In the genomic region with DNA sequence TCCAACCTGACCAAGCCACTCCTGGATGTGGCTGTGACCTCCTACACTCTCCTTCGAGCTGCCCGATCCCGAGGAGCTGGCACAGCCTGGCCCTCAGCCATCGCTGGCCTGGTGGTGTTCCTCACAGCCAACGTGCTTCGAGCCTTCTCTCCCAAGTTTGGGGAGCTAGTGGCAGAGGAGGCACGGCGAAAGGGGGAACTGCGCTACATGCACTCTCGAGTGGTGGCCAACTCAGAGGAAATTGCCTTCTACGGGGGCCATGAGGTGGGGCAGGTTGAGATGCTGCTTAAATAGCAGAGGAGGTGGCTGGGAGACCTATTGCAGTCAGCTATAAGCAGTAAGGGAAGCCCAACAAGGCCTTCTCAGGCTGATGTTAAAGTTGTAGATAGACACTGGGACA, we compare ENCODE assay signal across 8 mouse cellular contexts. TPM values are rescaled to one million over a fixed set of nuclear protein-coding genes. Genes with fewer than 3 reads are reported as not detected.
DNase-seq lines count a peak whose midpoint lies in the region; ATAC-seq and TF ChIP-seq lines count a peak whose summit lies in the region.

No protein-coding gene starts in this region.

- H3K36me3 ChIP-seq in testis, adult 2 months (ENCODE audit: control insufficient read depth, insufficient read depth, low read length): no peaks in the 10 kb centered on the region
- peaks cover 18% of the 10 kb centered on the region for H3K36me3 ChIP-seq in forebrain, embryonic 10.5 days (replicated peaks)
- no peaks in the 10 kb centered on the region for H3K36me3 ChIP-seq in midbrain, postnatal 0 days (ENCODE audit: insufficient read depth, low read length)

- peak overlapping the region; percentile 91 for H3K4me3 ChIP-seq in testis, adult 2 months (ENCODE audit: control insufficient read depth, low read depth, low read length)
- peak overlapping the region; percentile 61 for H3K4me3 ChIP-seq in forebrain, embryonic 10.5 days
- peak overlapping the region; percentile 45 for H3K4me3 ChIP-seq in midbrain, postnatal 0 days (ENCODE audit: low read depth, low read length)

- H3K27ac ChIP-seq in testis, adult 2 months (ENCODE audit: control insufficient read depth, insufficient read depth, low read depth, low read length): peak overlapping the region; percentile 57
- H3K27ac ChIP-seq in forebrain, embryonic 10.5 days: peak overlapping the region; percentile 48; the same call in 1 of the 2 replicates
- no peak overlapping the region for H3K27ac ChIP-seq in midbrain, postnatal 0 days (ENCODE audit: low read depth, low read length)

- H3K9ac ChIP-seq in midbrain, postnatal 0 days (replicated peaks; ENCODE audit: low read length, poor library complexity, severe bottlenecking): no peak overlapping the region

- no peak for DNase-seq in testis, postnatal 14 days (ENCODE audit: low spot score)
- no peak for DNase-seq in forebrain, embryonic 10.5 days (ENCODE audit: extremely low spot score, low spot score)
- peak; percentile 12 to 21 for DNase-seq in heart, postnatal 14 days
- peak; percentile 7 for DNase-seq in liver
- DNase-seq in midbrain, postnatal 0 days (ENCODE audit: low spot score): no peak
- peak; percentile 52 for DNase-seq in thymus, postnatal 25 days
- no peak for DNase-seq in frontal cortex, postnatal 10 days (ENCODE audit: low spot score in 2 of 2)

- intact Hi-C loops in heart, postnatal 14 days (cut with DNase I): loop anchor here (2.0 to 10.0 kb wide), 2 partner anchors 69 to 227 kb away; partner anchors contain the start of genes Idh3g and Ssr4

- no peak for TF ChIP-seq POLR2A in testis, adult 2 months (IDR thresholded peaks at IDR 0.05; ENCODE audit: control insufficient read depth, low read depth, low read length)

- no peak for TF ChIP-seq CTCF in testis, adult 2 months (IDR thresholded peaks at IDR 0.05; ENCODE audit: control insufficient read depth, insufficient read depth, insufficient replicate concordance, low read depth, low read length)
- no peak for TF ChIP-seq CTCF in midbrain, postnatal 0 days (IDR thresholded peaks at IDR 0.05)

- no peaks in the 10 kb centered on the region for H3K27me3 ChIP-seq in testis, adult 2 months (ENCODE audit: control insufficient read depth, insufficient read depth, low read length)
- peaks cover 23% of the 10 kb centered on the region for H3K27me3 ChIP-seq in forebrain, embryonic 10.5 days (ENCODE audit: poor library complexity, severe bottlenecking)
- H3K27me3 ChIP-seq in midbrain, postnatal 0 days (ENCODE audit: insufficient read depth, low read length): no peaks in the 10 kb centered on the region

- H3K4me1 ChIP-seq in testis, adult 2 months (ENCODE audit: control insufficient read depth, insufficient read depth, low read length): peaks cover 10% of the 10 kb centered on the region
- H3K4me1 ChIP-seq in forebrain, embryonic 10.5 days: peaks cover 37% of the 10 kb centered on the region
- H3K4me1 ChIP-seq in midbrain, postnatal 0 days (ENCODE audit: insufficient read depth, low read length): 0 out of 2 replicates have a peak, but pooled peaks cover 5% of the 10 kb centered on the region

- H3K4me2 ChIP-seq in midbrain, postnatal 0 days (ENCODE audit: low read depth, low read length, poor library complexity, severe bottlenecking): peak overlapping the region; percentile 58

- ATAC-seq in midbrain, postnatal 0 days (ENCODE audit: low FRiP score): no peak

- WGBS in forebrain, embryonic 10.5 days: 73% methylated on average over 11 of the region's 11 CpGs
- 67% methylated on average over 11 of the region's 11 CpGs for WGBS in midbrain, postnatal 0 days

- H3K9me3 ChIP-seq in forebrain, embryonic 10.5 days: no peaks in the 10 kb centered on the region
- no peaks in the 10 kb centered on the region for H3K9me3 ChIP-seq in midbrain, postnatal 0 days (ENCODE audit: low read length)

RNA-seq across cellular contexts. Expression of gene Abcd1, which starts 1.3 kb away (rescaled TPM):
- polyA plus RNA-seq in testis, adult 2 months (2012; rRNA removed): 21.1 and 24.4 TPM in 2 replicates
- polyA plus RNA-seq in forebrain, embryonic 10.5 days (2016; fragmentation: Nextera tagmentation; extraction: Ambion mirVana): 9.2 and 10.1 TPM in 2 replicates
- 10 to 100 TPM; 27.8 TPM for total RNA-seq in heart, postnatal 14 days (2021)
- total RNA-seq in midbrain, postnatal 0 days (2014; rRNA removed): 16.7 and 19.2 TPM in 2 replicates
- polyA plus RNA-seq in midbrain, postnatal 0 days (2015; fragmentation: Nextera tagmentation; extraction: Ambion mirVana): 7.9 and 9.0 TPM in 2 replicates

RNA-seq across cellular contexts. Expression of gene Bcap31, which starts 1.7 kb away (rescaled TPM):
- polyA plus RNA-seq in testis, adult 2 months (2012; rRNA removed): 10.8 and 12.2 TPM in 2 replicates
- polyA plus RNA-seq in forebrain, embryonic 10.5 days (2016; fragmentation: Nextera tagmentation; extraction: Ambion mirVana): 150 and 162 TPM in 2 replicates
- total RNA-seq in heart, postnatal 14 days (2021): 10 to 100 TPM; 75.8 to 89.6 TPM
- total RNA-seq in midbrain, postnatal 0 days (2014; rRNA removed): 48.7 and 58.1 TPM in 2 replicates
- polyA plus RNA-seq in midbrain, postnatal 0 days (2015; fragmentation: Nextera tagmentation; extraction: Ambion mirVana): 133 and 134 TPM in 2 replicates

RNA-seq across cellular contexts. Expression of gene Plxnb3, which starts 39.2 kb away (rescaled TPM):
- polyA plus RNA-seq in testis, adult 2 months (2012; rRNA removed): 0.06 and 0.07 TPM in 2 replicates
- not detected in 2 replicates for polyA plus RNA-seq in forebrain, embryonic 10.5 days (2016; fragmentation: Nextera tagmentation; extraction: Ambion mirVana)
- 1 to 10 TPM; 1.0 to 1.2 TPM for total RNA-seq in heart, postnatal 14 days (2021)
- total RNA-seq in midbrain, postnatal 0 days (2014; rRNA removed): 1.5 and 4.0 TPM in 2 replicates
- polyA plus RNA-seq in midbrain, postnatal 0 days (2015; fragmentation: Nextera tagmentation; extraction: Ambion mirVana): 0.58 and 0.61 TPM in 2 replicates

RNA-seq across cellular contexts. Expression of gene Slc6a8, which starts 44.7 kb away (rescaled TPM):
- 4.9 and 5.7 TPM in 2 replicates for polyA plus RNA-seq in testis, adult 2 months (2012; rRNA removed)
- polyA plus RNA-seq in forebrain, embryonic 10.5 days (2016; fragmentation: Nextera tagmentation; extraction: Ambion mirVana): 4.6 and 5.2 TPM in 2 replicates
- 100 to 1,000 TPM; 109 to 112 TPM for total RNA-seq in heart, postnatal 14 days (2021)
- total RNA-seq in midbrain, postnatal 0 days (2014; rRNA removed): 49.5 and 69.4 TPM in 2 replicates
- polyA plus RNA-seq in midbrain, postnatal 0 days (2015; fragmentation: Nextera tagmentation; extraction: Ambion mirVana): 6.0 and 6.6 TPM in 2 replicates

RNA-seq across cellular contexts. Expression of gene Srpk3, which starts 56.5 kb away (rescaled TPM):
- 0.36 and 0.64 TPM in 2 replicates for polyA plus RNA-seq in testis, adult 2 months (2012; rRNA removed)
- polyA plus RNA-seq in forebrain, embryonic 10.5 days (2016; fragmentation: Nextera tagmentation; extraction: Ambion mirVana): 0.97 and 1.2 TPM in 2 replicates
- 10 to 100 TPM; 23.9 to 29.3 TPM for total RNA-seq in heart, postnatal 14 days (2021)
- 0.09 and 0.49 TPM in 2 replicates for total RNA-seq in midbrain, postnatal 0 days (2014; rRNA removed)
- polyA plus RNA-seq in midbrain, postnatal 0 days (2015; fragmentation: Nextera tagmentation; extraction: Ambion mirVana): 2.1 and 2.4 TPM in 2 replicates

Comparison
In these comparisons a context has a peak if more than half of its experiments do, and no peak if none do; other contexts are left out.
1. DNase-seq: peak in heart, postnatal 14 days (2 of 2), liver (single experiment) and thymus, postnatal 25 days (single experiment); none in testis, postnatal 14 days (single experiment), forebrain, embryonic 10.5 days (single experiment), midbrain, postnatal 0 days (single experiment) and frontal cortex, postnatal 10 days (0 of 2).
2. RNA of gene Bcap31, which starts 1.7 kb away (polyA plus RNA-seq): 150 to 162 TPM in forebrain, embryonic 10.5 days and 133 to 134 TPM in midbrain, postnatal 0 days; 10.8 to 12.2 TPM in testis, adult 2 months; every median in the first group is over 10 times any median in the second.
3. Peak in every context shown above with its lines, with median percentiles within 50 percentile points of each other: H3K4me3 ChIP-seq.